Mouse (Mus musculus) heart, postnatal 10 days (tissue): ENCODE results near the gene Abhd14b. TPM values are rescaled to one million over a fixed set of nuclear protein-coding genes. Genes with fewer than 3 reads are reported as not detected.

Experiments
- DNase-seq, 2 experiments: peaks; one replicate each; pipeline ENCODE4 v3.0.0; 2021
- intact Hi-C: fragments of 180-260 bp; cut with DNase I; formaldehyde crosslinking; loops from one replicate; pipeline ENCODE4 v1.15.1; 2025
- total RNA-seq, 2 experiments: library from RNA; stranded (reverse); gene quantifications; 2 replicates each; pipeline ENCODE4 v1.2.3; 2021

Gene Abhd14b
- total RNA-seq, 2 experiments from 2014 or later = 4.6 to 6.2 TPM

DNA sequence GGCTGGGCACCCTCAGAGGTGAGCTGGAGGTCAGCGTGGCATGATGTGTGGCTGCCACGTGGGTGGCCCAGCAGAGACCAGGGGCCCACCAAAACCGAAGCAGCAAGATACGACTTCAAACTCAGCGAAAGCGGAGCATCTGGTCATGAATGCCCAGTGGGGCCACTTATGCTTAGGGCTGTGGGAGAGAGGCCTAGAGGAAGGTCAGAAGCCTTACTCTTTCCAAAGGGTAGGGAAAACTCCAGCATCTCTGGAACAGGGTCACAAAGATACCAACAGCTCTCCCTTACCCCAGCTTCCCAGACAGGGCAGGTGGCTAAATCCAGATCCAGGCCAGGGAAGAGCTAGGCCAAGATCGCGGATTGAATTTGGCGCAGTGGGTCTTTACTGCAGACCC is 9.9 kb downstream of the Abhd14b start:
- intact Hi-C loops = no loop called here
- DNase-seq = no peak

DNA sequence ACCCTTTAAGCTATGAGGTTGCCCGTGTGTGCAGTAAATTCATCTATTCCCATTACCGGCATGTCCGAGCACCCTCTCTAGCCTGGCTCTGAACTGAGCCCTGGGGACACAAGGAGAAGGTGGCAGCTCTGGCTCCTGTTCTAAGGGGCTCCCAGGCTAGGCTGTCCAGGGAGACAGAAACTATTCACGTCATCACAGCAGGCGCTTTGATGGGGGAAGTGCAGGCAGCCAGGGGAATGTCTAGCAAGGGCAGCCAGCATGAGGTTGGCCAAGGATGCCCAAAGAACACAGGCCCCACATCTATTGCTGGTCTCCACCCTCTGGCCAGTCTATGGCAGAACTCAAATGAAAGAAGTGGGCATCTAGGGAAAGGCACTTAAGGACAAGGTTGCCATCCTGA is 10.7 kb downstream of the Abhd14b start:
- peak; percentile 63 to 67 for DNase-seq
- intact Hi-C loops = no loop called here

DNA sequence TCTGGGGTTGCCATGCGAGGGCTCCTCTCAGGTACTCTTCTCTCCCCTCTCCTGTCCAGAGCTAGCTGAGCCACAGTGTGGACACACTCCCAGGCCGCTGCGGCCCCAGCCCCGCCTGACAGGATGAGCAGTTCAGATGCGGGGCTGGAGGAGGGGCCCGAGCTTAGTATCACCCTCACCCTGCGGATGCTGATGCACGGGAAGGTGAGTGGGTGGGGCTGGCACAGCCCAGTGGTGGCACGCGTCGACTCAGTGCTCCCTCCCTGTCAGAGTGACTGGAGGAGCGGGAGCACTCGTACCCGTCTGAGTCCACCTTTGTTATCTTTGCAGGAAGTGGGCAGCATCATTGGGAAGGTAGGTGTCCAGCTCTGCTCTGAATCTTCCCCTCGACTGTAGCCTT is 12.7 kb downstream of the Abhd14b start:
- intact Hi-C loops = no loop called here
- no peak for DNase-seq

DNA sequence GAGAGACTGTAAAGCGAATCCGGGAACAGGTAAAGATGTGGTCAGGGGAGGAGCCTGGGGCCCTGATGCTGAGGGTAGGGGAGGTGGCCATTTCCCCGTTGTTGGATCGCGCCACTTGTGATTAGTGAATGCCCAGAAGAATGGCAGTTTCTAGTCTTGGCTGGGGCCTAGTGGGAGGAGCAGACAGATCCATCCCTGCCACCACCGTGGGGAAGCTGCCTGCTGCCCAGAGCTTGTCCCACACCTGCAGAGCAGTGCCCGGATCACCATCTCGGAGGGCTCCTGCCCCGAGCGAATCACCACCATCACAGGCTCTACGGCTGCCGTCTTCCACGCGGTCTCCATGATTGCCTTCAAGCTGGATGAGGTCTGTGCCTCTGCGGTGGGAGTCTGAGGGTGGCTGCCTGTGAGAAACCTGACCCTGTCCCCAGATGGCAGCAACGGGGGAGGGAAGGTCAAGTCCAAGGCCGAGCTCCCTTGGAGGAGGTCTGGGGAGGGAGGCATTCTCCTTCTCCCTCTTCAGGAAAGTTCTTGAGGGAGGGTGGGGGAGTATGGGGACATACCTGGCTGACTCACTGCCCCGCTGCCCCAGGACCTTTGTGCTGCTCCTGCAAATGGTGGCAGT is 13.3 kb downstream of the Abhd14b start:
- DNase-seq = no peak

DNA sequence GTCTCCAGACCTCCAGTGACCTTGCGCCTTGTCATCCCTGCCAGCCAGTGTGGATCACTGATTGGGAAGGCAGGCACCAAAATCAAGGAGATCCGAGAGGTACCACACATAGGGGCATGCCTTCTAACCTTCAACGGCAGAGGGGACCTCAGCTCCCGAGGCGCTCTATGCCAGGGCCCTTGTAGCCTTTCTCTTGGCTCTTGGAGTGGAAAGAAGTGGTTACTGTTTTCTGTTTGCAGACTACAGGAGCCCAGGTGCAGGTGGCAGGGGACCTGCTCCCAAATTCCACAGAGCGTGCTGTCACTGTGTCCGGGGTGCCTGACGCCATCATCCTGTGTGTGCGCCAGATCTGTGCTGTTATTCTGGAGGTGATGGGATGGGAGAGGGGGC is 13.8 kb downstream of the Abhd14b start:
- intact Hi-C loops = no loop called here
- no peak for DNase-seq

More for the DNA sequence above, 13.3 kb downstream of the Abhd14b start:
- intact Hi-C loops = no loop called here

DNA sequence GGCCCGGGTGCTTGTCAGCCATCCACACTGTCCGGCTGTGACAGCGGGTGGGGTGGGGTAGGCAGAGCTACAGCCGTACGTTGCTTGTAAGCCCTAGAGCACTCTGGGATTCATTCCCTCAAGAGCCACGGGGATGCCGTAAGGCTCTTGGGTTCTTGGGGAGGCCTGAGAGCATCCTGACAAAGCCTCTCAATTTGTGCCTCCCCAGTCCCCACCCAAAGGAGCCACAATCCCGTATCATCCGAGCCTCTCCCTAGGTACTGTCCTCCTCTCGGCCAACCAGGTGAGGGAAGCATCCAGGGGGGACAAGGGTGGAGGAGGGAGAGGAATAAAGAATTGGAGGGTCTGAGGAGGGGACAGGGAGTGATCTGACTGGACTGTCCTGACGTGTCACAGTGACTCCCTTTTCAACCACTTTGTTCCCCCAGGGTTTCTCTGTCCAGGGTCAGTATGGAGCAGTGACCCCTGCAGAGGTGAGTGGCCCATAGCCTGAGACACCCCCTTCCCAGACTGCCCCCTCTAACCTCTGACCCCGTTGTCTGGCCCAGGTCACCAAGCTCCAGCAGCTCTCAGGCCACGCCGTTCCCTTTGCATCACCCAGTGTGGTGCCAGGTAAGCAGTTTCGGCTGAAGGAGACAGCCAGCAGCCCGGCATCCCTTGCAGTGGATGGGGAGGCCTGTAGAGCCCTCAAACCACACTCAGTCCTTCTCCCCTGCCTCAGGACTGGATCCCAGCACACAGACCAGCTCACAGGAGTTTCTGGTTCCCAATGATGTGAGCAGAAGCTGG is 14.6 kb downstream of the Abhd14b start:
- DNase-seq = no peak
- intact Hi-C loops = no loop called here

DNA sequence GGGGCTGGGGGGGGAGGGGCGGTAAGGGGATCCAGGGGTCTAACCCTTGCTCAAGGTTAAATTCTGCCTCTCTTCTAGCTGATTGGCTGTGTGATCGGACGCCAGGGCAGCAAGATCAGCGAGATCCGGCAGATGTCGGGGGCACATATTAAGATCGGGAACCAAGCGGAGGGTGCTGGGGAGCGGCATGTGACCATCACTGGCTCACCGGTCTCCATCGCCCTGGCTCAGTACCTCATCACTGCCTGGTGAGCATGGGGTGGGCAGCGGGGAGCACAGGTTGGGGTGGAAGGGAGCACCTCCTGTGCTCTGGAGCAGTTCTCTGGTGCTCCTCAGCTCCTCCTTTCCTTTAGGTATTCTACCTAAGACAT is 15.2 kb downstream of the Abhd14b start:
- intact Hi-C loops = no loop called here
- no peak for DNase-seq

DNA sequence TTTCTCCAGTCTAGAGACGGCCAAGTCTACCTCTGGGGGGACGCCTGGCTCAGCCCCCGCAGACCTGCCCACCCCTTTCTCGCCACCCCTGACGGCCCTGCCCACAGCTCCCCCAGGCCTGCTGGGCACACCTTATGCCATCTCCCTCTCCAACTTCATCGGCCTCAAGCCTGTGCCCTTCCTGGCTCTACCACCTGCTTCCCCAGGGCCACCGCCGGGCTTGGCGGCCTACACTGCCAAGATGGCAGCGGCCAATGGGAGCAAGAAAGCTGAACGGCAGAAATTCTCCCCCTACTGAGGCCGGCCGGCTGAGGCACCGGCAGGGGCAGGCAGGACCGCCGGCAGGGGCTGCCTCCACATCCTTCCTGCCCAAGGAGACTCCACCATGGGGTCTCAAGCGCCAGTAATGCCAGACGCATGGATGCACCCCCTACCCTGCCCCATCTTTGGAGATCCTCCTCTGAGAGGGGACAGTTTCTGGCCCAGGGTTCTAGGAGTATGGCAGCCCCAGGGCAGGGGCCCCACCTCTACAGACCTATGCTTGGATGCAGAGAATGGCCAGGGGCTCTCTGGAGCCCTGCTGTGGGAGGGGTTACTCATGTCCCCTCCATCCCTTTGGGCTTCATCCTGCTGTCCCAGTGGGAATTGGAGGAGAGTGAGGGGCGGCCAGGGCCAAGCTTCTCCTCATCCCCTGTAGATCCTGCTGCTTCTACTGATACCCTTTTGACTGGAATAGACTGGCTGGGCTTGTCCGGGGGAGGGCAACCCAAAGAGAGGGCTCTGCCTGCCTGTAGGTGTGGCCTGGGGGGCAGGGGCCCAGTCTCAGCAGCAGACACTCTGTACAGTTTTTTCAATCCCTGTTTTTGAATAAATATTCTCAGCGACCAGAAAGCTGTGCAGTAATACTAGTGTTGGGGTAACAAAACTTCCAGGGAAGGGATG is 16.1 kb downstream of the Abhd14b start:
- intact Hi-C loops = no loop called here
- DNase-seq = no peak

DNA sequence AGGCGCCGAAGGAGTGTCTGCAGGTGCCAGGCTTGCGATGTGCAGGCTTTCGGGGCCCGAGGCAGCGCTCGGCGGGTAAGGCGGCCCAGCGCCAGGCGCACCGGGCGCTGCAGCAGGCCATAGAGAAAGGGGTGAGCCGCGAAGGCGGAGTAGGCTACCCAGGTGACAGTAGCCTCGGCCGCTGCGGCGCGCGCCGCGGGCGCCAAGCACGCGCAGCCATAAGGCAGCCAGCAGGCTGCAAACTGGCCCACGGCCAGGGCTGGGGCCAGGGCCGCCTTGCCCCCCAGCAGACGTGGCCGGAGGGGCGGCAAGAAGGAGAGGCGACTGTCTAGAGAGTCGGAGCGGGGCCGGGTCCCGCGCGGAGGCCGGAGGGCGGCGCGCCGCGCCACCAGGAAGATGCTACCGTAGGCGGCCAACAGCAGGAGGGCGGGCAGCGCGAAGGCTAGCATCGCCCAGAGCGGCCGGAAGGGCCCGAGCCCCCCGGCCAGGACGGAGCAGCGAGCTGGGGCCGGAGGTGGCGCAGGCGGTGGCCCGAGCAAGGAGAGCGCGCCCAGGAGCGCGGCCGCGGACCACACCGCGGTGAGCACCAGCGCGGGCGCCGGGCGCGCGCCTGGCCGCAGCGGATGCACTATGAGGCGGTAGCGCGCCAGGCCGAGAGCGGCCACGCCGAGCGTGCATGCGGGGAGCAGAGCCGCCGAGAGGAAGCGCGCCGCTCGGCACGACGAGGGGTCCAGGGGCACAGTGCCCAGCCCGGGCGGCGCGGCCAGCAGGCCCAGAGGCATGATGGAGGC is 17.7 kb downstream of the Abhd14b start:
- intact Hi-C loops = no loop called here
- peak; percentile 66 to 67 for DNase-seq

DNA sequence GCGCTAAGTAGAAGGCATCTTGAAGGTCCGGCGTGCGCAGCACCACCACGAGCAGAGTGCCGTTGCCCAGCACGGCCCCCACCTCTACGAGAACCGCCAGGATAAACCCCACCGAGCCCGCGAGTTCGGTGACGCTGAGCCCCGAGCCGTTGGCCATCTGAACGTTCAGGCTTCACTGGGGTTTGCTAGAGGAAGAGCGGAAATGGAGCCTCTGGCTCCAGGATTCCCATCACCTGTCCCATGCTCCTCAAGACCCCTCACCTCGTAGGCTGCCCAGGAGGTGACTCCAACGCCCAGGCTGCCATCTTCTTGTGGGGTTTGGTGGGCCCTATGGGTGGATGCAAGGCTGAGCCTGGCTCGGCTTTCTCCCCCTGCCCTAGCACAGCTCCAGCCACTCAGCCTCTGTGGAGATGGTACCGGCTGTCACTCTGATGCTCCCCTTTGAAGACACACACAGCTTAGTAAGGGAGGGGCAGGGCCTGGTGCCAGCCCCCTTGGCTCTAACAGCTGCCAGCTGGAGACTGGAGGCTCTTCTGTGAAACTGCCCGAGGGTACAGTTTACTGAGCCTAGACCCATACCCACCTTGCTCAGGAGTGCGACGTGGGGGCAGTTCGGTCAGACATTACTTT is 18.4 kb downstream of the Abhd14b start, which contains the start of gene Gpr62:
Gene Gpr62 (minus strand): TSS at position 368 of the 630 bp plus-strand sequence.
- peak in 1 of 2 experiments; percentile 31 for DNase-seq
- intact Hi-C loops = no loop called here

DNA sequence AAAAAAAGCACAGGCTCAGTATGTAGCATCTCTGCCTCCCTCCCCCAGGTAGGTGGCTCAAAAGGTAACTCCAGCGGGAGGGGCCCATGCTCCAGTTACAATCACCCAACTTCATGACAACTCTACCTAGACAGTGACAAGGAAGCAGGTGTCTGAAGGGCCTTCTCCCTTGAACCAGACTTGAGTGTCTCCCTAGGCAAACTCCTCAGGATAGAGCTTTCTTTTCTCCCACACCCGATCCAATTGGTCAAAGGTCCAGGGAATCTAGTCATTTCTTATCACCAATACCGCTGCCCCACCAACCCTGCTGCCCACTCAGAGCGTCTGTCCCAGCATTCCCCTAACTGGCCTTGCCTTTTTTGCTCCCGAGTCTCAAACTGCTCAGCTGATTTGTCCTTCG is 19.5 kb downstream of the Abhd14b start:
- intact Hi-C loops = no loop called here
- DNase-seq = no peak

DNA sequence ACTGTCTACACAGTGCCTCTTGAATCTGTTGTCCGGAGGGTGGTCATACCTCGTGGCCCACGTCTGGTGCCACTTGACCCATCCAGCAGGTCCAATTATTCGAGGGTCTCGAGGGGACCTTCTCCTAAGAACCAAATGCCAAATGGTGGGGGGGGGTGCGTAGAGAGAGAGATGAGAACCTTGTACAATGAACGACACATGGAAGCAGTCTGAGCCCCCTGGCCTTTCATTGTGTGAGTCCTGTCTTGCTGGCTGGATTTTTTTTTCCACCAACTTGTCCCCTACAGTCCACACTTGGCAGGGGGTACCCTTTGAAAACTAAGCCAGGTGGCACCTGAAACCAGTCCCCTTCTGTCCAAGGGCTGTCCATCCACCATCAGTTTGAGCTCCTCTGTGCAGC is 20.5 kb downstream of the Abhd14b start:
- DNase-seq = no peak
- intact Hi-C loops = no loop called here

DNA sequence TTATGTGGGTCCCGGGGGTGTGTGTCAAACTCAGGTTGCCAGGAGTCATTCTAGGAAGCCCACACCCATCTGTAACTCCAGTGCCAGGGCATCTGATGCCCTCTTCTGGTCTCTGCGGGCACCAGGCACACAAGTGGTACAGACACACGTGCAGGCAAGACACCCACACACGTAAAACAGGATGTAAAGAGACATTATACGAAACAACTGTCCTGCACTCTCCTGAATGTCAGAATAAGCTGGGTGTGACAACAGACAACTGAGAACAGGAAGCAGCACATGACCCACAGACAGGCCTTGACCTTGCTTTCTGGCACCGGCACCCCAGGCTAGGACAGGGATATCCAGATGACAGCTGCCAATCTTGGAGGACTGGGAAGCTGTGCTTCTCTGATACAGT is 22.1 kb downstream of the Abhd14b start:
- intact Hi-C loops = no loop called here
- no peak for DNase-seq

DNA sequence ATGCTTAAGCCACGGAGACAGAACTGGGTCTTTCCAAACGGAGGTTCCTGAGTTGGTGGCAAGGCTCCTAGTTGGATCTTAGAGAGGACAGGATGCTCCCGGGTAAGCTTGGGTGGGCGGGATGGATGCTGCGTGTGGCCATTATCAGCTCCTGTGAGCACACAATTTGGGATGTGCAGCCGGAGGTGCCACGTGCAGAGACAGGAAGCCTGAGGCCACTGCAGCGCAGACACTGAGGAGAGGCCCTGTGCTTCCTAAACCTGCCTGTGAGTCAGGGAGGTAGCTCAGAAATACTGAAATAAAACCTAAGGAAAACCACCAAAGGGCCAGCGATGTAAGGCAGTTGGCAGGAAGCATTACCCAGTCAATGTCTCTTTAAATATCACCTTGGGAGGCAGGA is 22.5 kb downstream of the Abhd14b start:
- intact Hi-C loops = no loop called here
- no peak for DNase-seq

DNA sequence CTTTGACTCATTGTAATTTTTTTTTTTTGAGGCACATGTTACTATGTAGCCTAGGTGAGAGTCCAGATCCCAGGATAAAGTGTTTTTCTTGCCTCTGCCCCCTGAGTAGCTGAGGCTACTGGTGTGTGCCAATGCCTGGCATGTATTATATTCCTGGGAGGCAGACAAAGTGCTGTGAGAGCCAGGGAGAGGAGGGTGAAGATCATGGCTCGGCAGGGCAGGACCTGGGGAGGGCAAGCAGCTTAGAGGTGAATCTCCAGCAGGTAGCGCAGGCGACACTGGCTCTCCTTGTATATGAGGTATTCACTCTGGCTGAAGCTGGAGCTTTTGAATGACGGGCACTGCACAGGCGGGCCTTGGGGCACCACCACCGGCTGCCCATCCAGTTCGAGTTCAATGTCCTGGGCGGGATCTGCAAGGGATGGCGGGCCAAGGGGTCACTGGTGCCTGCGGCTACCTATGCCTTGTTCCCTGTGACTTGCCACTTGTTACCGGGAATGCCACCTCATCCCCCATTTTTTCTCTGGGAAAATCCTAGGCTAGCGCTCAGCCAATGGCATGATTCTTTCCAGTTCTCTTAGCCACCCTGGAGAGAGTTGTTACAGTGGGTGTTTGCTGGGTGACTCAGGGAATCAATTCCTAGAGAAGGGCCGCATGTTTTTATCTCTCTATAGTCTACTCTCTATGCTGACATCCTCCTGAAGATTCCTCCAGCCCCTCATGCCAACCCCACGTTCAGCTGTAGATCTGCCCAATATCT is 23.9 kb downstream of the Abhd14b start:
- intact Hi-C loops = no loop called here
- no peak for DNase-seq

DNA sequence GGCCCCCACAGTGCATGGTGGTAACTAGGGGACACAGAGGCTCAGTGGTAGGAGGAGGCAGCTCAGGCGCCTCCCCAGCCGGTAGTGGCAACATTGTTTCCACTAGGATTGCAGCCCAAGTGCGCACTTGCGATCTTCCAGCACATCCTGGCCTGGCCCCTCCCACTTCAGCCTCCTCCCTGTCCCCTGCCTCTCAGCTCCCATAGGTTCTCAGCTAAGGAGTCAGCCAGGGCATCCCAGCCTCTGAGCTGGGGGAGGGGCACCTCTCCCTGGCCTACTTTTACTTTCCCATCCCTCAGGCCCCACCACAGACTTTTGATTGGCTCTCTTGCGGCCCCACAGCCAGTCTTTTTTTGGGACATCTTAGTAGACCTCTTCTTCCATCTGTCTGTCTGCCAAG is 24.6 kb downstream of the Abhd14b start:
- peak; percentile 76 to 77 for DNase-seq
- intact Hi-C loops = loop anchor here (2.0 kb wide), 1 partner anchor 183 kb away; no protein-coding TSS in a partner anchor

DNA sequence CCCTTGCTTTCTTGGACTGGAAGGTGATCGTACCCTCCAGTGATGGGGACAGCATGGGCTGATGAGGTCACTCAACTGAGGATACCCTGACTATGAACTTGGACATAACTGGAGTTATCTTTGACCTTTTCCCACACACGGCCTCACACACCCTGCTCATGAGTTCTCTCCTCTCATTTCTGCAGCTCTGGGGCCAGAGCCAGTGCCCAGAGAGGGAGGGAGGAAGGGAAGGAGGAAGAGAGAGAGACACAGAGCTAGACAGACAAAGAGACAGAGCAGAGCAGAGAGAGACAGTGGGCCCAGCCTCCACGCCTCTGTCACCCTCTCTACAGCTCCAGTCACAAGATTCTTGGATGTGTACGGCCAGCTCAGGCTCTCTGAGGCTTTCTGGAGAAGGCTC is 25.1 kb downstream of the Abhd14b start:
- intact Hi-C loops = loop anchor here (2.0 kb wide), 1 partner anchor 184 kb away; no protein-coding TSS in a partner anchor
- no peak for DNase-seq

DNA sequence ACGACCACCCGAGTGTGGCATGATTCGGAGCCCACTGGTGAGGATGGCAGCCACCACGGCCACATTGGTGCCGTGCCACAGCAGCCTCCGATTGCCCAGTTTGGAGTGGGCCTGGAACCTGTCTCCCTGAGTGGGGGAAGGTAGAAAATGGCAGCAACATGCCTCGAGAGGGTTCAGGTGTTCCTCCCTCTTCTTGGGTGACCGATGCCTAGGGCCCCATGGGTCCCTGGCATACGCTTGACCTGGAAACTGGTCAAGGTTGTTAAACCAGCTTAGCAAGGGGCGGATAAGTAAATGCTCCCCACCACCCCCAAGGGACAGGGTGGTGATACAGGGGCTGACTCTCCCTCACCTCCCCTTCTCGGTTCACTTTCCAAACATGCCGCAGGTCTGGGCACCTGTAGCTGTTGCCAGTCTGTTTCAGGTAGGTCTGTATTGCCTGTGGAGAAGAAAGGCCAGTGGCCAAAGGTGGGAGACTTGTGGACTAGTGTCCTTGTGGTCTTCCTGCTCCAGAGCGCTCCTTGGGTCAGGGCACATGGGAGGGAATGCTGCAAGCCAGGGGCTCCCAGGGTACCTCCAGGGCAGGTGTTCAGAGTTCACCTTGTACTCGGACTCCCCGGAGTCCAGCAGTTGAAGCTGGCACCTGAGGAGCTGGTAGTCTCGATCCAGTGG is 26.0 kb downstream of the Abhd14b start:
- DNase-seq = no peak

DNA sequence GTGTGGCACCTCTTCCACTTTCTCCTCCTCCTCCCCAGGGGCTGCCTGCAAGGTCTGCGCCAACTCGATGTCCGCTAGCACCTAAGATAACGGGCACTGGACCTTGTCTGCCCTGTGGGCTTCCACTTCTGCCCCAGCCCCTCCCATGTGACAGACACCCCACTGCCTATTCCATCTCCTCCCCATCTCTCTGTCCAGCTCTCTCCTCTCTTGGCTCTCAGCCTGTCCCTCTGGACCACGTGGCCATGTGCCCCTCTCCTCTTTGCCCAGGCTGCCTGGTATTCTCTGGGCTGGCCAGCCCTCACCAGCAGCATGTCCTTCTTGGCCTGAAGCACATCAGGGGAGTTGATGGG is 26.5 kb downstream of the Abhd14b start:
- DNase-seq = no peak
- intact Hi-C loops = loop anchor here (2.0 kb wide), 1 partner anchor 185 kb away; no protein-coding TSS in a partner anchor

More for the DNA sequence above, 26.0 kb downstream of the Abhd14b start:
- intact Hi-C loops = loop anchor here (2.0 kb wide), 1 partner anchor 184 kb away; no protein-coding TSS in a partner anchor
